Mouse (Mus musculus) spleen, adult 2 months (tissue): ENCODE measurements at regions not wholly inside any gene's neighbourhood (a gene's known extent, or its start where the extent isn't known, plus 50 kb on each side); places are given as distances from the start of the nearest gene placed in this dataset.

Experiments used
- CTCF ChIP-seq: fragments of 200-500 bp; IDR thresholded peaks from 2 replicates; pipeline ENCODE4 v1.5.1; 2011; ENCODE audit warnings: mild to moderate bottlenecking, inconsistent platforms; ENCODE audit not compliant: insufficient read depth, insufficient read length, insufficient replicate concordance; ENCODE audit errors: extremely low read depth
- POLR2A ChIP-seq: fragments of 200-500 bp; IDR thresholded peaks from 2 replicates; pipeline ENCODE4 v1.6.1; 2011; ENCODE audit warnings: low read depth, low read length, inconsistent platforms

GRCm38 (mm10) chr16:93418246-93418645 lies 185.6 kb downstream of the Setd4 start:
- no peak for TF ChIP-seq CTCF
- no peak for TF ChIP-seq POLR2A
